Mouse (Mus musculus): ENCODE results near the gene Stk33.
A peak's percentile ranks its signal among the peaks of the same experiment; 100 is the strongest.

Stk33 gene

GRCm38 (mm10) chr7:109241313-109241712, 197.6 kb downstream of the Stk33 start:
- no peak for DNase-seq (ENCODE audit: low spot score in 2 of 2)

DNA sequence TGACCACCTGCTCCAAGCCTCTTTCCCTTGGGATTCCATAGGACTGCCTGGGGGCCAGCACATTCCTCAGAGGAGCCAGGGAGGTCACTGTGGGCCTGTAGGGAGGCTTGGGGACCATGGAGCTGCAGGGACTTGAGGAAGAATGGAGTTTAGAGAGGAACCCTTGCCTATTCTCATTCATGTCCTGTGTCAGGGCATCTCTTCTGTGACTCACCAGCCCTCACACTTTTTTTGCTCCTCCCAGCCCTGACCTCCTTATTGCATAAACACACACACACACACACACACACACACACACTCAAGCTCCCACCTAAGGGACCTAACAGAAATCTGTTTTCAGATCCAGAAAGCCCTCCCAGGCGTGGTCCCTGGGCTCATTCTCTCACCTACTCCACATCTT, 199.5 kb downstream of the Stk33 start:
- no peak for DNase-seq (ENCODE audit: low spot score in 2 of 2)

DNA sequence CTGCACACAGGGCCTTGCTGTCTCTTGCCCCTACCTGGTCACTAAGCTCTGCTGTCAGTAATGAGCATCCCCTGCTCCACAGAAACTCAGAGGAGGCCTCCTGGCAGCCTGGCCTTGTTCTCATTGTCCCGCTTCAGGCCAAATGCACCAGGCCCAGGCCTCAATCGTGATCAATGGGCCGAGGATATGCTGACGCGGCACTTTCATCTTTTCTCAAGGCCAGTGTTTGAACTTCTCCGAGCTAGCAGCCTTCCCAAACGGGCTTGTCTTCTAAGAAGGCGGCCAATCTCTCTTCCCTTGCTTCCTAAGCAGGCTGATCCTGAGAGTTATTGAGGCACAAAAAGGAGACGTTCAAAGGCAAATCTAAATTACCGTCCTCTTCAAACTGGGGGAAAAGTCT, 200.2 kb downstream of the Stk33 start:
- no peak for DNase-seq (ENCODE audit: low spot score in 2 of 2)

DNA sequence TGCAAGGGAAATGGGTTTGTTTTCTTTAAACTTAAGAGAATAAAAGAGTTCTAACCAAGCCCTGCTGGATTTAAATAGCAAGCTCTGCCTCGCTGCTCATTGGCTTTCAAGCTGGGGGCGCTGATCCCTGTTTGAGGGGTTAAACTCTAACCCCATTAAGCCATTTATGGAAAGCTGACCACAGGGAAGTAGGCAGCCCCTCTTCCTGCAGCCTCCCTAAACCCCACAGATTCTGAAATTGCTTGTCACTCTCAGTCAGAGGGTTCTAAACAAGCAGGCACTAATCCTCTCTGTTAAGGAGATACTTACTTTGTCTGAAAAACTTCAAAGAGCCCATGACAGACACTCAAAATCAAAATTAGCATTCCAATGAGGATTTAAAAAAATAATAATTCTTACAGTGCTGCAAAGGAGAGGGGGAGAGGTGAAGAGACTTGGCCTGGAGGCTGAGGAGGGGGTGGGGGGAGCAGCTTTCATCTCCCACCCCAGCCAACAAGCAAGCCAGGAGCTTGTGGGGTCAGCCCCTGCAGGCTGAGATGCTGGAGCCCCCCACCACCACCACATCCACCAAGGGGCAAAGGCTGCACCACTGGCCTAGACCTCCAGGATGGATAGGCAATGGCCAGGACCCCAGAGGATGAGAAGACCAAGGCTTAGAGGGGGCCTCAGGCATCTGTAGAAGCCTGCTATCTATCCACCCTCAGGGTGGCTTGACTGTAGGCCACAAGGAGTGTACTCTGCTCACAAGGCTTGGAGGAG, 203.8 kb downstream of the Stk33 start:
- no peak for DNase-seq (ENCODE audit: low spot score in 2 of 2)

GRCm38 (mm10) chr7:109234476-109234875, 204.4 kb downstream of the Stk33 start:
- DNase-seq (ENCODE audit: low spot score in 2 of 2) = no peak

DNA sequence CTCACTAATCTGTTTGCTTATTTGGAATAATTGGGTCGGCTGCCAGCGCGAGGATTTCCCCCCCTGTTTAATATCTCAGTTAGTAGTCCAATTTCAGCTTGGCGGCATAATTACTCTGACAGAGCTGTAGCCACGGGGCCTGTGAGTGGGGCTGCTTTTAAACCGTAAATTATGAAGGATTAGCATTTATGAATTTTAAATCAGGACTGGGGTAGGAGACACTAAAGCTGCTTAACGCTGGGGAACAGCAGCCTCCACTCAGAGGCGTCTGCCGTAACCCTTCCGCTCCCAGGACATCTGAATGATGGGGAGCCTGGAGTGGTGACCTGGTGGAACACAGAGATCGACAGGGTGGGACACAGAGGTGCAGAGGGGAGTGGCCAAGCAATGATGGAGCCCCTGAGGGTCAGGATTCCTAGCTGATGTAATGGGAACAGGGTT, 207.0 kb downstream of the Stk33 start:
- no peak for DNase-seq (ENCODE audit: low spot score in 2 of 2)

GRCm38 (mm10) chr7:109231307-109231706, 207.6 kb downstream of the Stk33 start:
- no peak for DNase-seq (ENCODE audit: low spot score in 2 of 2)

GRCm38 (mm10) chr7:109230806-109231205, 208.1 kb downstream of the Stk33 start:
- peak; percentile 43 to 78 for DNase-seq (ENCODE audit: low spot score in 2 of 2)
